31 mouse cellular contexts compared by ENCODE assay signal in the genomic region with DNA sequence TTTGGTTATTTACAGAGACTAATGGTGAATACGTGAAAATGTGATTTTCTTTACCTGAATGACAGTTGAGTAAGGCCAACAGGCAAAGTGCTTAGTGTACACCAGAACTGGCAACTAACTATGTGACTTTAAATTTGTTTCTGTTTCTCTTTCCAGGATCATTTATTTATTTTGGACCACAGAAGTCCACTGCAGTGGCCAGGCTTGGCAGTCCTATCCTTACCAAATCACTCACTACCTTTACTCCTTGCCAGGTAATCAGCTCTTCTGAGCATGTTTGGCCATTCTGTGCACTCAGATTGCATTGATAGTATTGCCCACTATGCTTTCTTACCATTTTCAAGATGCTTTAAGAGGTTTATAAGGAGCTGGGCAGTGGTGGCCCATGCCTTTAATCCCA.
"Had no signal": no experiment of that assay in that cellular context is flagged by ENCODE, and none has a peak within 500 bp of the region (broad histone marks: within the 10 kb centered on the region; RNA-seq: fewer than 3 reads in every experiment).

No protein-coding gene starts in this region.

- H3K4me1 ChIP-seq: limb, embryonic 10.5 days; limb, embryonic 12.5 days; limb, embryonic 13.5 days; limb, embryonic 15.5 days; liver, embryonic 12.5 days; liver, embryonic 13.5 days; liver, embryonic 15.5 days; lung, embryonic 15.5 days; megakaryocyte, embryonic 14.5 days; midbrain, embryonic 10.5 days; midbrain, embryonic 12.5 days; midbrain, embryonic 13.5 days; midbrain, embryonic 15.5 days; neural tube, embryonic 12.5 days had no signal

- H3K36me3 ChIP-seq: limb, embryonic 10.5 days; limb, embryonic 12.5 days; limb, embryonic 13.5 days; limb, embryonic 15.5 days; liver, embryonic 12.5 days; liver, embryonic 13.5 days; liver, embryonic 15.5 days; lung, embryonic 15.5 days; midbrain, embryonic 10.5 days; midbrain, embryonic 12.5 days; midbrain, embryonic 13.5 days; midbrain, embryonic 15.5 days; neural tube, embryonic 12.5 days had no signal

- H3K27me3 ChIP-seq: limb, embryonic 12.5 days; limb, embryonic 13.5 days; limb, embryonic 15.5 days; liver, embryonic 12.5 days; liver, embryonic 13.5 days; liver, embryonic 15.5 days; lung, embryonic 15.5 days; megakaryocyte, embryonic 14.5 days; midbrain, embryonic 12.5 days; midbrain, embryonic 13.5 days; midbrain, embryonic 15.5 days; neural tube, embryonic 12.5 days had no signal

- H3K4me2 ChIP-seq: limb, embryonic 12.5 days; limb, embryonic 13.5 days; limb, embryonic 15.5 days; liver, embryonic 12.5 days; liver, embryonic 13.5 days; liver, embryonic 15.5 days; lung, embryonic 14.5 days; lung, embryonic 15.5 days; midbrain, embryonic 11.5 days; midbrain, embryonic 12.5 days; midbrain, embryonic 13.5 days; midbrain, embryonic 15.5 days; neural tube, embryonic 12.5 days had no signal

- ATAC-seq: liver, embryonic 12.5 days; liver, postnatal 0 days; lung, postnatal 0 days; midbrain, embryonic 13.5 days; midbrain, embryonic 15.5 days; midbrain, embryonic 16.5 days had no signal

- H3K4me3 ChIP-seq: left cerebral cortex, adult 2 months; limb, embryonic 10.5 days; limb, embryonic 12.5 days; limb, embryonic 13.5 days; limb, embryonic 15.5 days; liver, embryonic 12.5 days; liver, embryonic 13.5 days; liver, embryonic 15.5 days; lung, embryonic 15.5 days; megakaryocyte, embryonic 14.5 days; midbrain, embryonic 10.5 days; midbrain, embryonic 12.5 days; midbrain, embryonic 13.5 days; midbrain, embryonic 15.5 days; myocyte; neural tube, embryonic 12.5 days had no signal

- H3K27ac ChIP-seq: left cerebral cortex, adult 2 months; limb, embryonic 10.5 days; limb, embryonic 12.5 days; limb, embryonic 13.5 days; limb, embryonic 15.5 days; liver, embryonic 12.5 days; liver, embryonic 13.5 days; liver, embryonic 14.5 days; liver, embryonic 15.5 days; lung, embryonic 15.5 days; macrophage; midbrain, embryonic 10.5 days; midbrain, embryonic 12.5 days; midbrain, embryonic 13.5 days; midbrain, embryonic 15.5 days; neural tube, embryonic 12.5 days had no signal

- DNase-seq: left cerebral cortex, postnatal 4 days; liver; liver, embryonic 13.5 days; liver, postnatal 0 days; lung, adult 18-20 months; lung, adult 2 months; lung, embryonic 14.5 days; lung, postnatal 10 days; lung, postnatal 14 days; lung, postnatal 36 days; lung, postnatal 4 days had no signal

- H3K9ac ChIP-seq: limb, embryonic 12.5 days; limb, embryonic 13.5 days; limb, embryonic 15.5 days; liver, embryonic 12.5 days; liver, embryonic 13.5 days; liver, embryonic 14.5 days; liver, embryonic 15.5 days; liver, postnatal 0 days; lung, embryonic 14.5 days; lung, embryonic 15.5 days; midbrain, embryonic 12.5 days; midbrain, embryonic 13.5 days; midbrain, embryonic 15.5 days; neural tube, embryonic 12.5 days had no signal

- H3K9me3 ChIP-seq: limb, embryonic 10.5 days; limb, embryonic 12.5 days; limb, embryonic 13.5 days; limb, embryonic 15.5 days; liver, embryonic 12.5 days; liver, embryonic 13.5 days; liver, embryonic 15.5 days; lung, embryonic 15.5 days; megakaryocyte, embryonic 14.5 days; midbrain, embryonic 10.5 days; midbrain, embryonic 12.5 days; midbrain, embryonic 13.5 days; midbrain, embryonic 15.5 days; neural tube, embryonic 12.5 days had no signal
